ENCODE assay signal across 13 mouse cellular contexts in genomic region chr5:65279133-65279651, GRCm38 (mm10). TPM values are rescaled to one million over a fixed set of nuclear protein-coding genes. Genes with fewer than 3 reads are reported as not detected.
A peak's percentile ranks its signal among the peaks of the same experiment; 100 is the strongest.
DNase-seq lines count a peak whose midpoint lies in the region; ATAC-seq lines count a peak whose summit lies in the region.
"Had no signal": no experiment of that assay in that cellular context is flagged by ENCODE, and none has a peak within 500 bp of the region (broad histone marks: within the 10 kb centered on the region; RNA-seq: fewer than 3 reads in every experiment).

No protein-coding gene starts in this region.

- H3K4me1 ChIP-seq in hindbrain, embryonic 14.5 days (replicated peaks; ENCODE audit: control insufficient read depth, insufficient read depth, low read length), result no peaks in the 10 kb centered on the region
- H3K4me1 ChIP-seq in hindbrain, embryonic 13.5 days (replicated peaks), result 0 out of 2 replicates have a peak, but pooled peaks cover 3% of the 10 kb centered on the region
- H3K4me1 ChIP-seq in embryonic facial prominence, embryonic 15.5 days, result no peaks in the 10 kb centered on the region
- H3K4me1 ChIP-seq: limb, embryonic 15.5 days; neural tube, embryonic 12.5 days had no signal

- no peaks in the 10 kb centered on the region for H3K27me3 ChIP-seq in hindbrain, embryonic 14.5 days (ENCODE audit: control insufficient read depth, insufficient read depth, low read length)
- H3K27me3 ChIP-seq in hindbrain, embryonic 13.5 days, result no peaks in the 10 kb centered on the region
- H3K27me3 ChIP-seq in embryonic facial prominence, embryonic 15.5 days, result no peaks in the 10 kb centered on the region
- H3K27me3 ChIP-seq: limb, embryonic 15.5 days; neural tube, embryonic 12.5 days had no signal

- peaks cover 30% of the 10 kb centered on the region for H3K36me3 ChIP-seq in hindbrain, embryonic 14.5 days (replicated peaks; ENCODE audit: control insufficient read depth, insufficient read depth)
- H3K36me3 ChIP-seq in hindbrain, embryonic 13.5 days, result peaks cover 33% of the 10 kb centered on the region
- peaks cover 55% of the 10 kb centered on the region for H3K36me3 ChIP-seq in embryonic facial prominence, embryonic 15.5 days

- no peak overlapping the region for H3K9ac ChIP-seq in hindbrain, embryonic 14.5 days
- no peak overlapping the region for H3K9ac ChIP-seq in hindbrain, embryonic 13.5 days
- no peak overlapping the region for H3K9ac ChIP-seq in embryonic facial prominence, embryonic 15.5 days
- H3K9ac ChIP-seq: limb, embryonic 15.5 days; neural tube, embryonic 12.5 days had no signal

- no peaks in the 10 kb centered on the region for H3K9me3 ChIP-seq in hindbrain, embryonic 14.5 days (ENCODE audit: control insufficient read depth, low read length)
- H3K9me3 ChIP-seq in hindbrain, embryonic 13.5 days, result no peaks in the 10 kb centered on the region
- H3K9me3 ChIP-seq in embryonic facial prominence, embryonic 15.5 days (replicated peaks), result no peaks in the 10 kb centered on the region
- H3K9me3 ChIP-seq: limb, embryonic 15.5 days; neural tube, embryonic 12.5 days had no signal

- no peak overlapping the region for H3K4me3 ChIP-seq in hindbrain, embryonic 14.5 days (replicated peaks; ENCODE audit: low read length)
- H3K4me3 ChIP-seq in hindbrain, embryonic 13.5 days, result no peak overlapping the region
- no peak overlapping the region for H3K4me3 ChIP-seq in embryonic facial prominence, embryonic 15.5 days (replicated peaks)
- H3K4me3 ChIP-seq: limb, embryonic 15.5 days; neural tube, embryonic 12.5 days had no signal

- DNase-seq in adrenal gland, postnatal 14 days, result peak; percentile 35
- DNase-seq in adrenal gland, adult 8-10 months, result no peak
- peak; percentile 50 for DNase-seq in hindbrain, embryonic 14.5 days (ENCODE audit: low spot score)
- peak; percentile 56 for DNase-seq in lung, postnatal 25 days (ENCODE audit: low spot score)
- DNase-seq in kidney, postnatal 36 days, result no peak
- DNase-seq in right cerebral cortex, postnatal 10 days (ENCODE audit: low spot score in 2 of 2), result no peak
- DNase-seq: right cerebral cortex, postnatal 4 days had no signal

- no peak overlapping the region for H3K27ac ChIP-seq in hindbrain, embryonic 14.5 days
- H3K27ac ChIP-seq in hindbrain, embryonic 13.5 days, result no peak overlapping the region
- H3K27ac ChIP-seq in embryonic facial prominence, embryonic 15.5 days (replicated peaks), result no peak overlapping the region
- H3K27ac ChIP-seq: kidney, postnatal 0 days; limb, embryonic 15.5 days; neural tube, embryonic 12.5 days had no signal

- peak; percentile 48; the same call in 1 of the 2 replicates for ATAC-seq in hindbrain, embryonic 14.5 days (ENCODE audit: low FRiP score)
- no peak; the same call in 1 of the 2 replicates for ATAC-seq in hindbrain, embryonic 13.5 days (ENCODE audit: low FRiP score)
- peak; percentile 51; the same call in 1 of the 2 replicates for ATAC-seq in embryonic facial prominence, embryonic 15.5 days (ENCODE audit: insufficient number of reproducible peaks, low FRiP score, low TSS enrichment, low read depth)
- ATAC-seq: activated CD4-positive, CD25-positive, alpha-beta regulatory T cell, adult 4 months had no signal

- 76% methylated on average over 6 of the region's 6 CpGs for WGBS in hindbrain, embryonic 14.5 days
- 91% methylated on average over 6 of the region's 6 CpGs for WGBS in hindbrain, embryonic 13.5 days
- 80% methylated on average over 6 of the region's 6 CpGs for WGBS in embryonic facial prominence, embryonic 15.5 days

- no peak overlapping the region for H3K4me2 ChIP-seq in hindbrain, embryonic 14.5 days (replicated peaks)
- H3K4me2 ChIP-seq in hindbrain, embryonic 13.5 days, result no peak overlapping the region
- H3K4me2 ChIP-seq in embryonic facial prominence, embryonic 15.5 days (replicated peaks), result no peak overlapping the region
- H3K4me2 ChIP-seq: limb, embryonic 15.5 days; neural tube, embryonic 12.5 days had no signal

RNA-seq across cellular contexts. Expression of gene Rfc1, which starts 56.3 kb away (rescaled TPM):
- 59.4 and 60.3 TPM in 2 replicates for total RNA-seq in adrenal gland, postnatal 14 days (2021)
- total RNA-seq in adrenal gland, adult 8-10 months (2022), result 10 to 100 TPM; 49.3 to 58.4 (median 53.8) TPM
- polyA plus RNA-seq in hindbrain, embryonic 14.5 days (2014; fragmentation: Nextera tagmentation; extraction: Ambion mirVana), result 33.4 and 37.4 TPM in 2 replicates
- 39.2 and 40.6 TPM in 2 replicates for polyA plus RNA-seq in hindbrain, embryonic 13.5 days (2015; fragmentation: Nextera tagmentation; extraction: Ambion mirVana)
- 83.4 and 84.9 TPM in 2 replicates for polyA plus RNA-seq in embryonic facial prominence, embryonic 15.5 days (2015; fragmentation: Nextera tagmentation; extraction: Ambion mirVana)

Comparison
In these comparisons a context has a peak if more than half of its experiments do, and no peak if none do; other contexts are left out.
1. DNase-seq: peak in adrenal gland, postnatal 14 days (single experiment), hindbrain, embryonic 14.5 days (single experiment) and lung, postnatal 25 days (single experiment); none in adrenal gland, adult 8-10 months (single experiment), kidney, postnatal 36 days (0 of 2) and right cerebral cortex, postnatal 10 days (0 of 2).